Mouse (Mus musculus) 416B (cell line): ENCODE data around the gene Dnmt3b.
"Not testable (repeated sequence)": the region's sequence is repeated elsewhere in the genome, so short reads cannot be mapped to it uniquely, and the experiment has no call there.

Experiments
- DNase-seq: peaks from one replicate; pipeline ENCODE4 v3.0.0; 2011; ENCODE audit warnings: low read depth

The Dnmt3b gene

GRCm38 (mm10) chr2:153713227-153713626, 64.0 kb downstream of the Dnmt3b start:
- DNase-seq = no peak

- not testable (repeated sequence) for DNase-seq
Observed at GRCm38 (mm10) chr2:153717861-153718260, 68.6 kb downstream of the Dnmt3b start.

GRCm38 (mm10) chr2:153723098-153723497, 73.8 kb downstream of the Dnmt3b start:
- DNase-seq = no peak

- no peak for DNase-seq
Observed at GRCm38 (mm10) chr2:153724424-153724823, 75.2 kb downstream of the Dnmt3b start.

GRCm38 (mm10) chr2:153724871-153725270, 75.6 kb downstream of the Dnmt3b start:
- no peak for DNase-seq

- no peak for DNase-seq
Observed at GRCm38 (mm10) chr2:153725291-153725690, 76.0 kb downstream of the Dnmt3b start.

GRCm38 (mm10) chr2:153734033-153734432, 84.8 kb downstream of the Dnmt3b start:
- DNase-seq = no peak
